Mouse (Mus musculus) v-Abl transformed pro-B cells (cell line): Measurements from ENCODE around the gene Nid1.
"Not testable (repeated sequence)": the region's sequence is repeated elsewhere in the genome, so short reads cannot be mapped to it uniquely, and the experiment has no call there.

ENCODE experiments used
- in situ Hi-C, 2 experiments: fragments of 400-800 bp; cut with MboI; formaldehyde crosslinking; loops; one replicate each; pipeline ENCODE4 v1.15.1; 2025; ENCODE audit not compliant: unreplicated experiment in 2 of 2

Nid1 gene

DNA sequence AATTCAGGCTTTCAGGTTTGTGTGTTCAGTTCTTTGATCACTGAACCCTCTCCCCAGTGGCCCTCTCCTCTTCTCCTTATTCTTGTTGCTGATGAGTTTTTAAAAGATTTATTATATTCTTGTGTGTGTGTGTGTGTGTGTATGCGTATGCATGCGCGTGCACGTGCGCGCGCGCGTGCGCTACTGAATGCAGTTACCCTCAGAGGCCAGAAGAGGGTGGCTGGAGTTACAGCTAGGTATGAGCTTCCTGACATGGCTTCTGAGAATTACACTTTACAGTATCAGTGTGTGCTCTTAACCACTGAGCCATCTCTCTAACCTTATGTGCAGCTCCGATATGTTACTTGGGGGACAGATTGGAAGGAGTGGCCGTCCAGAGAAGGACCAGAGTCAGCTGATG, 12.6 kb downstream of the Nid1 start:
- in situ Hi-C loops = not testable (repeated sequence)

DNA sequence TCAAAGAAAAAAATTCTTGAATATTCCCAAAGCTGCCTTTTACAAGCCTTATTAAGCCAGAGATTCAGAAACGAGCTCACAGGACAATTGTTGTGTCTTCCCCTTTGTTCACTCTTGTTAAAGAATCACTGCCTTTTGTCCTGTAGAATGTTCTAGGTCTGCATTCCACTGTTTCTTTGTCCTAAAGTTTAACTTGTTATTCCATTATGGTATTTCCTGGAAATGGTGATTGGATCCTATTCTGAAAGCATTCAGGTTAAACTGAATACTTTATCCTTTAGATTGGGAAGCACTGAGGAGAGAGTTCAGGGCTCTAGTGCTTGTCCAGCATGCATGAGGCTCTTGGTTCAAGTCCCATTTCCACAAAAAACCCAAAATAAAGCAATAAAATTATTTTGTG, 13.6 kb downstream of the Nid1 start:
- in situ Hi-C loops = not testable (repeated sequence)

DNA sequence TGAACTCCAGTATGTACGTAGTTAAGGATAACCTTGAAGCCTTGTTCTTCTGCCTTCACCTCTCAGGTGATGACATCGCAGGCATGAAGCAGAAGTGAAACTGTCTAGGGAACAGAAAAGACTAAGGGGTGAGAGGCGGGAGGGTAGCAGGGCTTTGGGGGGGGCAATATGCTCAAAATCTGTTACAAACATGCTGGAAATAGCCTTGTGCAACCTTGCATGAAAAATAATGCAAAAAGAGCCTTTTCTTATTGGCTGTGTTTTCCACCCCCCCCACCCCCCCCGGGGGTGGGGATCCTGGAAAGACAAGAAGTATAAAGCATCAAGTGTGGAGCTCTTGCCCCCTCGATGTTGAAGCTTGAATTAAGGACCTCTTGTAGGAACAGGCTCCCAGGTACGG, 16.0 kb downstream of the Nid1 start:
- in situ Hi-C loops = not testable (repeated sequence)

DNA sequence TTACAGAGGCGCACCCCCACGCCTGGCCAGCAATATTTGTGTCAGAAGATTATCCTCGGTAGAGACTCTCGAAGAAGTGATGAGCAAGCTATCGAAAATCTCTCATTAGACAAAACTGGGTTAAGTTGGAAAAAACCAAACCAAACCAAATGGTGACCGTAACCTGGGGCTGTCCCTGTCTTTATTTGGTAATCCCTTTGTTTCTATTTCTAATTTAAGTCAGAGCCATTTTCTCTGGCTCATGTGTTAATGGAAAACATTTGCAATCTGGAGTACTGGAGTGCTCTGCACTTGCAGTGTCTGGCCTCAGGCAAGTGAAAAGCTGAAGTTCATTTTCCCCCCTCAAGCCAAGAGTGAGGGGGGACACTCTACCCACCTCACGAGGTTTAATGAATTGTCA, 16.9 kb downstream of the Nid1 start:
- in situ Hi-C loops = not testable (repeated sequence)

DNA sequence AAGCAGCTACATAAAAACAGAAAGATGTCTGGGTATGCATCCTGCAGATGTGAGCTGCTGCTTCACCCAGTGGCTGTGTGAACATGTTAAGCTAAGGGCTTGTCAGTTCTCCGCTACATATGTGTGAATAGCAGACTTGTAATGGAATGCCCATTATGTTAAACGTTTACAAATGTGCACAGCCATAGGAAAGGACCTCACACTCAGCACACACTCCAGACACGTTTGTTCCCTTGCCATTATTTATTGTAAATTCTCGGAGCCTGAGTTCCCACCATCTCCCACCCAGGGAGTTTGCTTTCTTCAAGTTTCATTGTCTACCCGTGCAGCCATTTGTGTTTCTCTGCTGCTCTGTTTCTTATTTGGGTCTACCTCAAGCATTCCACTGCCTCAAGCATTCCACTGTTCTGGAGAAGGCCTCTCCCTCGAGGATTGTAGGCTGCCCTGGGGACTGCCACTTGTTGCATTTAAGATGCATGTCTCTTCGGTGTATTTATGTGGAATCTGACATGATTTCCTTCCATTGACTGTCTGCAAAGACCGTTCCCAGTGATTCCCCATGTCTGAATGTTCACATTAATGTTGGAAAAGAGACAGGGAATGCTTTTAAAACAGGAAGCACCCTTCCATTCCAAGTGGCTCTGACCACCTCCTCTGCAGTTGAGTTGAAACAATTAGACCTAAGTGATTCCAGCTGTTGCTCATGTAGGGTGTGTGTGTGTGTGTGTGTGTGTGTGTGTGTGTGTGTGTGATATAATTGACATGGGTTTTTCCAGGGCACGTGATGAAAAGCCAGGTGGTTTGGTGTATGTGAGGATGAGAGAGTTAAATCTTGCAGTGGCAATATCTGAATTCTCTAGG, 18.5 kb downstream of the Nid1 start:
- in situ Hi-C loops = not testable (repeated sequence)

DNA sequence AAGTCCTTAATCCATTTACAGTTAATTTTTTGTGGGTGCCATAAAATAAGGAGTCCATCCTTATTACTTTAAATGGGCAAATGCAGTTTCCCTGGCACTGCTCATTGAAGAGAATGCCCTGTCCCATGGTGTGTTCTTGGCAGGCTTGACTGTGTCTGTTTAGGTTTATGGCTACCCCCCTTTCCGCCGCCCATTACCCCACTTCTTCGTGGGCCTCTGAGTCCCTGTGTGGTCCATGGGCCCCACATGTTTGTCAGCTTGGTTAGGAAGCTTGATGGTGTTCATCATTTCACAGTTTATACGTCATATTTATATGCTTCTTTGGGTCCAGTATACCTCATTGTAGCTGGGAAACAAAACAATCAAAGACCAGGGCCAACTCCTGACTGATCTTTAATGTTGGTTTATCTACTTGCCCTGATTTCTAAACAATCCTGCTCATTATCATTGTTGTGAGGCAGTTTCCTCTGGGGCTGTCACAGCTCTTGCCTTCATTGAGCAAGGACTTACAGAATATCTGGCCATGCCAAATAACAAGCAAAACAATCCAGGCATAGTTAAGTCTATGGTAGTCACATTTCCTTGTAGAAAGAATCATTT, 20.9 kb downstream of the Nid1 start:
- in situ Hi-C loops = no loop called here

DNA sequence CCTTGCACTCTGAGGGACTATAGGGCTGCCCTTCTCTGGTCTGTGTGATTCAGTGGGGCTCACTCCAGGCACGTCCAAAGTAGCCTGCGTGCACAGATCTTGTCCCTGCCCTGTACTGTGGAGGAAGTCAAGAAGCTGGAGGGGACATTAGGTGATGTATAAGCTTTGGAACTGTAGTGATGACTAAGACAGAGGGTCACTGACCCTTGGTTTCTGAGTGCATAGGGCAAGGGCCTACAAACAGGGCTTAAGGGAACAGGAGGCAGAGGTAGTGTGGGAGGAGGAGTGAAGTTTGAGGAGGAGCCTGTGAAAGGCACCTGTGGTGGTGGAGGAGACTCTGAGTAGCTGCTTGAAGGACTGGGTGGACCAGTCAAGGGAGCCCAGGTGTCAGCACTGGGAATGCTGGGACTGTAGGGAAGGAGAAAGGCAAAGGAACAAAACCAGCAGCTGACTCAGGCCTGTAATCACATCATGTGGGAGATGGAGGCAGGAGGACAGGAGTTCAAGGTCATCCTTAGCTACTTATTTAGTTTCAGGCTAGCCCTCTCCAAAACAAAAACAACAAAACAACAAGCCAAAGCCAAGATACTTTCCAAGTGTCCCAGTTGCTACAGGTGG, 23.3 kb downstream of the Nid1 start:
- in situ Hi-C loops = no loop called here

DNA sequence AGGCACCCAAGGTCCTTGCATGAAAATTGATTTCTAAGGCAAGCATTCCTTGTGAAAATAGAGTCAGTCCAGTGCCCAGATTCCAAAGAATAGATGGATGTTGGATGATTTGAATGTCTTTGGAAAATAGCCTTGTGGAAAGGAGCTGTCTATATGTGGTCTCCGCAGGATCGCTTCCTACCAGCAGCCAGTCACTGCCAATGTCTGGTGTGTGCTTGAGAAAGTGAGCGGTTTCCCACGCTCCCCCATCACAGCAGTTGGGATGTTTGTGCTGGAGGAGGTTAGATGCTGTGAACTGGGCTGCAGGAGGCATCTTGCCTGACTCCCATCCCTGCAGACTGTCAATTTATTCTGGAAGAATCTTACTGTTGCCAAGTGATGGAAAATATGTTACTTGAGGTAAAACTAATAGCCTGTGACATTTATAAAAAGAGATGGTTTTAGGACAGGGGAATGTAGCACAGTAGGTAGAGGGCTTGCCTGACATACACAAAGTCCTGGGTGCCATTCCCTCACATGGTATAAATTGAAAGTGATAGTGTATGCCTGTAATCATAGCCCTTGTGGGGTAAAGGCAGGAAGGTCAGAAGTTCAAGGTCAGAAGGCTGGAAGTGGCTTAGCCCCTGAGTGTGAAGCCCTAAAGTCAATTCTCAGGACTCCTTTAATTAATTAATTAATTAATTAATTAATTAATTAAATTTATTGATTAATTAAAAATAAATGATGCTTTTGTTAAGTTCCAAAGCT, 24.3 kb downstream of the Nid1 start:
- in situ Hi-C loops = no loop called here

DNA sequence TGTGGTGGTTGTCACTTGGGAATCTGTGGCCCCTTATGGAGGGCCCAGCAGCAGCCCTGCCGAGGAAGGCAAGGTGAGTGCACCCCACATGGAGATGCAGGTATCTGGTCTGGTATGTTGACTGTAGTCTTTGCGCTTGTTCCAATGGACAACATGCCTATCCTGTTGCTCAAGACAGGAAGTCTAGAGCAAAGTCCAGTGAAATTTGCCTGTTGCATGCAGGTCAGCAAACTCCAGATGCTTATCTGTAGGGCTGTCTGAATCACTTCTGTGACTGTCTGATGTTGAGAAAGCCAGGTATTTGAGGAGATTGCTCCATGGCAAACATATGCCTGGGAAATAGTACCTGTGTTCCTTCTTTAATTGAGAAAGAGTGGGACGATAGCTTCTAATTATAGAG, 26.6 kb downstream of the Nid1 start:
- in situ Hi-C loops = no loop called here

DNA sequence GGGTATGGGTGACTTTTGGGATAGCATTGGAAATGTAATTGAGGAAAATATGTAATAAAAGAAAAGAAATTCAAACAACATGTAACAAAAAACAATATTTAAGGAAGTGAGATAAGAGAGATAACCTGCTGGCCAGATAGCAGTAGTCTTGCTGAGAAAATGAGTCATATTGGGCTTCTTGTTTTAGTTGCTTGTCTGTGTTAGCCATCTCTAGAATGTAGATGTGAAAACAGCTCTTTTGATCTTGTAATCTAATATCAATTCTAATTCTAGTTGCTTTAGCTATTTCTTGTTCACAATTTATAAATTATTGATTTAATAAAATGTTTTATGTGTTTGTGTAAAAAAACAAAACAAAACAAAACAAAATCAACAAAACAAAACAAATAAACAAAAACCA, 29.9 kb downstream of the Nid1 start:
- in situ Hi-C loops = not testable (repeated sequence)

DNA sequence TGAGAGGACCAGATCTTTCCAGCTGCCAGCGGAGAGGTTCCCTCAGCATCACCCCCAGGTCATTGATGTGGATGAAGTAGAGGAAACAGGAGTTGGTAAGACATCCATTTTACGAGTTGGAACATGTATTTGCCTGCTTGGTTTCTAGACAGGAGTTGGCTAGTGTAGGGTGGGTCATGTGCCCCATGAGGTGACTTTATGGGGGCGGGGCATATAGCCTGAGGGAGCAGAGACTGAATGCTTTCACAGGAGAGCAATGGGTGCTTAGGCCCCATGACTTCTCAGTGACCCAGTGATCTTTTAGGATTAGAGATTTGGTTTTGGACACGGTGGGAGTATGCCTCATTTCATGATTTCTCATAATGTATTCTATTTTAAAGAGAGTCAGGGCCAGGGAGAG, 31.2 kb downstream of the Nid1 start:
- in situ Hi-C loops = no loop called here

DNA sequence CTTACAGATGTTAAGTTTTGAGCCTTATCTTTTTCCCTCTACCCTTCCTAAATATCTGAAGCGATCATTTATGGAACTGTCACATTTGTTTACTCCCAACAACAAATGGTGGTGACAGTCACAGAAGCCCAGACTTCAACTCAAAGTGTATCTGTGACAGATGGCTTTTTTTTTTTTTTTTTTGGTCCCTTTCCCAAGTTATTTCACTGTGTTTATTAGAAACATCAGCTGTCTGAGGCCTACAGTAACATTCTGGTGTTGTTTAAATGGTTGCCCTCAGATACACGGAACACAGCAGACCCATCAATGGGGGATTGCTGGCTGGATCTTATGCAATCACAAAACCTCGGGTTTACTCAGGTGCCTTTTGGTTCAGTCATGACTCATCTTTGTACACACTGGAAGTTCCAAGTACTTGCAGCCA, 34.0 kb downstream of the Nid1 start:
- in situ Hi-C loops = no loop called here

DNA sequence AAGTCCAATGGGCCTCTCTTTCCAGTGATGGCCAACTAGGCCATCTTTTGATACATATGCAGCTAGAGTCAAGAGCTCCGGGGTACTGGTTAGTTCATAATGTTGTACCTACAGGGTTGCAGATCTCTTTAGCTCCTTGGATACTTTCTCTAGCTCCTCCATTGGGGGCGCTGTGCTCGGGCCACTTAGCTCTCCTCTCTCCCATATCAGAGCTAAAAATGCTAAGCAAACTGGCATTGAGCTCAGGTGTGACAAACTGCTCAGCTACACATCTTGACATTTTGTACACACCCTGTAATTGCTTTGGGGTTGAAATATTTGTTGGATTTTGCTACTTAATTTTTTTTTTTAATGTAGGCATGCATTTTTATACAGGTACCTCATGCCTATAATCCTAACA, 37.1 kb downstream of the Nid1 start:
- in situ Hi-C loops = not testable (repeated sequence)

DNA sequence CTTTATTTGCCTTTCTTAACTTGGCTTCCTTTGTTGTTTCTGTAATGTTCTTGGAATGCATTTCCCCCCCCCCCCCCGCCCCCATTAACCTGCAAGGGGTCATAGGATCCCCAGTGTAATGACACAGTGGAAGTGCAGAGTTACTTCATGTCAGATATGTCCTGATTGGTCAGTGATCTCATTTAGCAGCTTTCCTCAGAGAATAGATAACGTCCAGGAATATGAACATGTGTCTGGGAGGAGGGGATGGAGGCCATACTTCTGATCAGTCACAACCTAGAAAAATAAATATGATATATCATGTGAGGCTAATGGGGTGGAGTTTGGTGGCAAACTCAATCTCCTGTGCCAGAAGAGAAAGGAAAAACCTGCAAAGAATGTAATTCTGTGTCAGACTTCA, 37.6 kb downstream of the Nid1 start:
- in situ Hi-C loops = loop anchor here in 1 of 2 experiments (25.0 kb wide), 1 partner anchor 113 kb away; no protein-coding TSS in a partner anchor

DNA sequence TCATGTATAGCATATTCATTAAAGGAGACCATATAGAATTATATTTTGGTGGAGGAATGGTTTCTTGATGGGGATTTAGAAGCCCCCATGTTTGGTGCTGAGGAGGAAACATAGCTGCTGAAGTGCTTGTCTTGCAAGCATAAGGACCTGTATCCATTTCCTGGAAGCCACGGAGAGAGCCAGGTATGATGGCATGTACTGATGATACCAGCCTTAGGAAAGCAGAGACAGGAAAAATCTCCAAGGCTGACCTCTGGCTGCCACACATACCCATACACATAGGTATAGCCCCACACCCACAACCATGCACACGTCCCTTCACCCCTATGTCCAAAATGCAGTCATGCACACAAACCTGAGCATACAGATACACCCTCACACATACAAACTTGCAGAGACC, 39.2 kb downstream of the Nid1 start:
- in situ Hi-C loops = loop anchor here in 1 of 2 experiments (25.0 kb wide), 1 partner anchor 114 kb away; no protein-coding TSS in a partner anchor

DNA sequence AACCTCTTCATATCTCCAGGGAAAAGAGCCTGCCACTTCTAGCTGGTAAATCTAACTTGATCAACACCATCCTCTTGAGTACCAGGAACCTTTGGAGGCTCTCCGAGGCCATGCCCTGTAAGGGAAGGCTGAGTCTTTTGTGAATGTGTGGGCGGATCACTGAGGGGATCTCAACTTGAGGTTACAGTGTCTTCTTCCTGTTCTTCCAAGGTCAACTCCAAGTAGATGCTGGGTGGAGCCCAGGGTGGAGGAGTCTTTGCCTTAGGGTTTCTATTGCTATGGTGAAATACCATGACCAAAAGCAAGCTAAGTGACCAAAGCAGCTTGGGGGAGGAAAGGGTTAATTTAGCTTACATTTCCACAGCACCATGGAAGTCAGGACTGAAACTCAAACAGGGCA, 39.7 kb downstream of the Nid1 start:
- in situ Hi-C loops = loop anchor here in 1 of 2 experiments (25.0 kb wide), 1 partner anchor 115 kb away; no protein-coding TSS in a partner anchor

DNA sequence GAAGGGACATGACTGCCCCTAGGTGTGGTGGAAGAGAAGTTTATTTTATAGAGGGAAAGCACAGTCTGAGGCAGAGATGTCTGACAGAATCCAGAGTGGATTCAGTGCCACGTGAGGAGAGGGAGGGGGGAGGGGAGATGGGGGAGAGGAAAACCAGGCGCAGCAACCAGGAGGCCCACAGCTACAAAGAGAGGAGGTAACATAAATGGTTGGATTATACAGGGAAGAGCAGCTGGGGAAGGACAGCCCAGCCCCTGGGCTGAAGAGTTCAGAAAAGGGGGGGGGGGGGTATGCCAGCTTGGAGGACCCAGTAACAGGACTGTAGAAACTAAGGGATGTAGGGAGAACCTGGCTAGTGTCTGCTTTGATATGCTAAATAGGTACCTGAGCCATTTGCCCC, 42.6 kb downstream of the Nid1 start:
- in situ Hi-C loops = loop anchor here in 1 of 2 experiments (25.0 kb wide), 1 partner anchor 118 kb away; no protein-coding TSS in a partner anchor

DNA sequence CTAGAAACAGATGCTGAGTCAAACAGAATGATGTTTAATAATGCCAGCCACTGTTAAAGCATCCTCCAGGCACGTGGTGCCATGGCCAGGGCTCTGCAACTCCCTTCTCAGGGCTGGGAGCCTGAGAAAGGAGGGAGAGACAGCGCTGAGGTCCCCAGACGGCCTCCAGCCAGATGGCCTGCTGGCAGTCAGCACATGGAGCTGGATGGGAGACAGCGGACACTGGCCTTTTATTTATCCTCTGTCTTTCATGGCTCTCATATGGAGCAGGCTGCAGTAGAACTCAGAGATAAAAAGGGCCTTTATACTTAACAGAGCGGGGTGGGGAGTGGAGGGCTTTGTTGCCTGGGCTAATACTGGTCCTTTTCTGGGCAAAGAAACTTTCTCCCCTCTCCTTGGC, 43.7 kb downstream of the Nid1 start:
- in situ Hi-C loops = loop anchor here in 1 of 2 experiments (25.0 kb wide), 1 partner anchor 119 kb away; no protein-coding TSS in a partner anchor

DNA sequence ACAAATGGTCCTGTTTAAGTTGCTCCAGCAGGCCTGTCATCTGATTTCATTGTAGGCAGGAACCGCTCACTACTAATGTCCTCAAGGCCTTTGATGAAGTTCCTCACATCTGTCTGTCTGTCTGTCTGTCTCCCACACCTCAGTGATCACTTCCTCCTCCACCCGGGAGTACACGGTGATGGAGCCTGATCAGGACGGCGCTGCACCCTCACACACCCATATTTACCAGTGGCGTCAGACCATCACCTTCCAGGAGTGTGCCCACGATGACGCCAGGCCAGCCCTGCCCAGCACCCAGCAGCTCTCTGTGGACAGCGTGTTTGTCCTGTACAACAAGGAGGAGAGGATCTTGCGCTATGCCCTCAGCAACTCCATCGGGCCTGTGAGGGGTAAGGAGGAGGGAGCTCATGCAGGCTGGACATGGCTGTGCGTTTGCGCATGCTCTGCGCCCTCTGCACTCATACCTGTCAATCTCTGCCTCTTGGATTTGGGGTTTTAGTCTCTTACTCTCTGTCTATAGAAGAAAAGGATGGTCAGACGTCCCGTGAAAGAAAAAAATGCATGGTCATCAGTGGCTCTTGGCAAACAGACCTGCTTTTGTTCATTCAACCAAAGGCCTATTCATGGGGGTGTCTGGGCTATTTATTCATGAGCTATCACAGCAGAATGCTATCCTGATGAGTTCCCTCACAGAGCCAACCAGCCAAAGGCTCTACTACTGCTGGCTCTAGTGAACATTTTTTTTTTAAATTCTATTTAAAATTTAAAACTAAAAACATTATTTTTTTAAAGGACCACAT, 44.7 kb downstream of the Nid1 start:
- in situ Hi-C loops = loop anchor here in 1 of 2 experiments (25.0 kb wide), 1 partner anchor 120 kb away; no protein-coding TSS in a partner anchor

DNA sequence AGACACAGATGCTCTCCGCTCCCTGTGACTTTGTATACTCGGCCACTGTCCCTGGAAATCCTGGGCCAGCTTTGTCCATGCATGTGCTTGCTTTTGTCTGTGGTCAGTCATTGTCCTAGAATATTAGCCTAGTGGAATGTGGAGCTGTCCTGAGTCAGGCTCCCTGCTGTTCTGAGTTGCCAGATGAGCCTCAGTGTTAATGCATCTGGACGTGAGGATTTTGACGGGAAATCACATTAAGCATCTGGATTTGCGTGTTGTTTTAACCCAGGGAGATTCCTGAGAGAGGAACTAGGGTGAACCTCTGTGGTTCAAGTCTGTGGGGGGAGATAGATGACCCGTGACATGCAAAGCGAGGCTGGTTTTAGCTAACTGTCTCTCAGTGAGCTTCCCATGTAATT, 47.0 kb downstream of the Nid1 start:
- in situ Hi-C loops = loop anchor here in 1 of 2 experiments (25.0 kb wide), 1 partner anchor 122 kb away; no protein-coding TSS in a partner anchor
